Mouse (Mus musculus) left cerebral cortex, adult 11 months (tissue): Measurements from ENCODE around the gene Nap1l4.

Source experiments
- DNase-seq: peaks from one replicate; pipeline ENCODE4 v3.0.0; 2022; ENCODE audit warnings: low spot score

Gene Nap1l4

DNA sequence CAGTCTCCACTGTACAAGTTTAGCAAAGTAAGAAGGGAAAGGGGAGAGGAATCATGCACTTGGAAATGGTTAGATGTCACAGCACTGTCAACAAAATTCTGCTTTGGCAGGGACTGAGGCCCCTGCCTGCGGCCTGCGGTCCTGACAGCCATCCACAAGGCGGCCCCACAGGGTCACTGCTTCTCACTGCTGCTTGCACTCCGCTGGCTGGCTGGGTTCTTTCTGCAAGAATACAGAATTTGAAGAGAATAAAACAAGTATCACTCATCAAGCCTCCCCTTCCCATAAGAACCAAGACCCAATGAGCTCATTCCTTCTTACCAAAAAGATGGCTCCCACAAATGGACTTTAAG, 34.5 kb downstream of the Nap1l4 start:
- DNase-seq = no peak

DNA sequence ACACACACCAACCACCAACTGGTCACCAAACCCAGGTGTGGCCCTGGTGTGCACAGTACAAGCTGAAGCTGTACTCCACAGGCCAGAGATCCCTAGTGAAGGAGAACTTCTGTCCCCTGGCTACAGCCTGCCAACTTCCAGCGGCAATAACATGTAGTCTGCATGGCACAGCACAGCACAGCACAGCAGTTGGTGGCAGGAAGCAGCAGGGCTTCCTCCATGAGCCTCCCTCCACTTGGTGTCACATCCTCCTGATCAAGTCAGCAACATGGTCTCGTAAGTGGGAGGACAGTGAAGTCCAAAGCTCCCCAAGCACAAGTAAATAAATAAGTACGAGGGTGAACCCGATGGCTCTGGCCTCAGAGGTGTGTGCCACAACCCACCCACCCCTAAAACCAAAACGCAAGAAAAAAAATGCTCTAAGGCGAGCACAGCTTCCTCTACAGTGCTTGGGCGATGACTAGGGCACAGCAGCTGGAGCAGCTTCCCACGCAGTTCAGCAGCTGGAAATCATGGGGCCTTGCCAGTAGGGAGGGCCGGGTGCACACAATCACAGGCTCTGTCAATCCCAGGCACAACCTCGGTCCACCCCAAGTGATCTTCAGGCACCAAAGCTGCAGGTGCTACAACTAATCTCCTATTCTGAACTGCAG, 35.0 kb downstream of the Nap1l4 start:
- DNase-seq = no peak

DNA sequence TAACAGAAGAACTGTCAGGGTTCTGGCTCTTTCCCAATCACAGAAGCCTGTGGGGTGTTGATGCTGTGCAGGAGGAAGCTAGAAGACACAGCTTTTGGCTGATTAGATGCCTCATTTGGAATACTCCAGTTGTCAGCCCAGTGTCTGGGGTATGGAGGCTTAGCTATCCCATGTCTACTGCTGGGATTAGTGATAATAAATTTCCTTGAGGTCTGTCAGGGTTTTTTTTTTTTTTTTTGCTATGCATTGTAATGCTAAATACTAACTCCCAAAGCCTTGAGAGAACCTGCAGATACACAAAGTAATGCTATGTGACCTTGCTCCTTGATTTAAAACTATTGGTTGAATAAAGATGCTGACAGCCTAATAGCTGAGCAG, 37.6 kb downstream of the Nap1l4 start:
- no peak for DNase-seq

DNA sequence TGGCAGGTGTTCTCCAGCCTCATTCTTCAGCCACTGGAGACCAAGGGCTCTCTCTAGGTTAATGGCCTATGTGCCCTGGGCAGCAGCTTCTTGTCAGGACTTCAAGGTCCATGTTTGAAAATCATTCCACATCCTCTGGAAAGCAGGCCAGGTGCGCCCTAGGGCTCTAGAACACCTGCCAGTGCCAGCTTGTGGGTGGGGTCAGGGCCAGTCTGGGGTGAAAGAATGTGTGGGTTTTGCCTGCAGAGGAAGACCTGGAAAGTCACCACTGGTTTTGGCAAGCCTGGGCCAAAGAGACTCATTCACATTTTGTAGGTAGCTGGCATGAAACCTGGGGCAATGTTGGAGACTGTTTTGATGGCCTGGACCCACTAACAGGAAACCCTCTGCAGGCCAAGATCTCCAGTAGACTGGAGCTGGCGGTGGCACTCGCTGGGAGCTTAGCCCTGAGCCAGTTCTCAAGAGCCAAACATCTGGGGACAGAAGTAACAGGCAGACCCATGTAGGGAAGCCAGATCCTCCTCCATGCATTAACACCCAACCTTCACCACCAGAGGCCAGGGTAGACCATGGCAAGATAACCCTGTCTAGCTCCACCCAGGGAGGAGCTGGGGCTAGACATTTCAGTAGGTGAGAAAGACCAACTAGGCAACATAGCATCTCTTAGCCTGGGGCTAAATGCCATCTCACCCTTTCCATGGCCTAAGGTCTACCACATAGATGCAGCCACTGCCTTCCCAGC, 38.1 kb downstream of the Nap1l4 start:
- no peak for DNase-seq

DNA sequence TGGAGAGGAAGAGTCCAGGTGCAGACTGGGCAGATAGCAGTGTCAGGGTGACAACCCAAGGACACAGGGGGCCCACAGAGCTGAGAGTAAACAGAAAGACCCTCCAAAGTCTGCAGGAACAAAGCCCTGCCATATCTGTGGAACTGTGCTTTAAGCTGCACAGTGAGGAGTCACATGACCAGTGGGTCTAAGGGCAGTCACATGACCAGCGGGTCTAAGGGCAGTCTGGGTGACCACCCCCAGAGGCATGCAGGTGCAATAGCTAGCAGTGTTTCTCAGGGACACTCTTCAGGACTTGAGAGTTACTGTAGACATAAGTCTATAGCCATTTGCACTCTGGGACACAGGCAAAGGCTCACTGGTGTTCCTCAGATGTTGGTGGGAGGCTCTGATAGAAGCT, 39.3 kb downstream of the Nap1l4 start:
- no peak for DNase-seq

DNA sequence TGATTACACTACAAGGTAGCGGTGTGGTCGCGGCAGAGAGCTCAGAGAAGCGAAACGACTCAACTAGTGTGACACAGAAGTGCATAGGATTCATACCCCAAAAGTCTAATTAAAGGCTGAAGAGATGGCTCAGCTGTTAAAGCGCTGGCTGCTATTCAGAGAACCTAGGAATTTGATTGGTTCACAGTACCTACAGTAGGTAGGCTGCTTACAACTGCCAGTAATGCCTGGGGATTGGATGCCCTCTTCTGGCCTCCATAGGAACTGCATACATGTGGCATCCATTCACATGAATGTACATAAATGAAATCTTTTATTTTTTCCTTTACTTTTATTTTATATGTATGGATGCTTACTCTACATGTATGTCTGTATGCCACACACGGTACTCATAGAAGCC, 42.2 kb downstream of the Nap1l4 start:
- DNase-seq = no peak

DNA sequence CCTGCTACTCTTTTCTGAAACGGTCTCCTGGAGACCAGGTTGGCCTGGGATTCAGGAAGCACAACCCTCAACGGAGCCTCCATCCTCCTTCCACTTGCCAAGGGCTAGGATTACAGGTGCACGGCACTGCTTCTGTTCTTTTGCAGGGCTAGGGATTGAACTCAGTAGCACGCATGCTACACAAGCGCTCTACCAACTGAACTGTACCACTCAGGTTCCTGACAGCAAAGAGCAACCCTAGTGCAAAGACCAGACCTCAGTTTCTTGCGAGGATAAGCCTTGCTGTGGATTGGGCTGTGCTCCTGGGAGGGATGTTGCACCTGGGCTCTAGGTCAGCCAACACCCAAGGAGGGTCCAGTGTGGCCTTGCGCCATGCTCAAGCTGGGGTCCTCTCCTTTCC, 42.6 kb downstream of the Nap1l4 start:
- DNase-seq = no peak

DNA sequence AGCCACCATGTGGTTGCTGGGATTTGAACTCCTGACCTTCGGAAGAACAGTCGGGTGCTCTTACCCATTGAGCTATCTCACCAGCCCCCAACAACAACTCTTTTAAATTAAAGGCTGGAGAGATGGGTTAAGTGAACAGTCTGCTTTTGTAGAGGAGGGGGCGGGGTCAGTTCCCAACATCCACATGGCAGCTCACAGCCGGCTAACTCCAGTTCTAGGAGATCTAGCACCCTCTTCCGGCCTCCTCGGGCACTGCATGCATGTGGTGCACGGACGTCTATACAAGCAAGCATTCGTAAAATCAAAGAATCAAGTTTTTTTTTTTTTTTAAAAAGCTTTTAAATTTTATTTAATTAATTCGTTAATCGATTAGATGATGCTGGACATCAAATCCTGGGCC, 43.1 kb downstream of the Nap1l4 start:
- DNase-seq = no peak

DNA sequence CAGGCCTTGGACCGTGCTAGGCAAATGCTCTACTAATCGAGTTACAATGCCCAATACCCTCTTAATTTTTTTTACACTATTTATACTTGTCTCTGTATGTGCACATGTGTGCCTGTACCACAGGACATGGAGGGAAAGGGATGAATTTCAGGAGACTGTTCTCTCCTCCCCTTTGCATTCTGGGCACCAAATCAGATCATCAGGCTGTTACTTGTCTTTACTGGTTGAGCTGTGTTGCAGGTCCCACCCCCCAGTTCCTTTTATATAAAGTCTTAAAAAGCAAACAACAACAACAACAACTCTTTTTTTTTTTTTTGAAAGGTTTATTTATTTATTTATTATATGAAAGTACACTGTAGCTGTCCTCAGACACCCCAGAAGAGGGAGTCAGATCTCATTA, 43.5 kb downstream of the Nap1l4 start:
- no peak for DNase-seq

DNA sequence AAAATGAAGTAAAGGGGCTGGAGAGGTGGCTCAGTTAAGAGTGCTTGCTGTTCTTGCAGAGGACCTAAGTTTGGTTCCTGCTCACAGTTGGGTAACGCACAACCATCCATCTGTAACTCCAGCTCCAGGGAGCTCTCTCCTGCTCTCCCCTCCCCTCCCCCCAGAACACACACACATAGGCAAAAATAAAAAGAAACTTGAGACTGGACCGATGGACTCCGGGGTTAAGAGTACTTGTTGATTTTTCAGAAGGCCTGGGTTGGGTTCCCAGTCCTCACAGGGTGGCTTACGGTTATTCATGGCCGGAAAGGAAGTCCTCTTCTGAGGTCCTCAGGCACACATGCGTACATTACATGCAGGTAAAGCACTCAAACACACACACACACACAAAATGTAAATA, 45.0 kb downstream of the Nap1l4 start:
- DNase-seq = no peak

DNA sequence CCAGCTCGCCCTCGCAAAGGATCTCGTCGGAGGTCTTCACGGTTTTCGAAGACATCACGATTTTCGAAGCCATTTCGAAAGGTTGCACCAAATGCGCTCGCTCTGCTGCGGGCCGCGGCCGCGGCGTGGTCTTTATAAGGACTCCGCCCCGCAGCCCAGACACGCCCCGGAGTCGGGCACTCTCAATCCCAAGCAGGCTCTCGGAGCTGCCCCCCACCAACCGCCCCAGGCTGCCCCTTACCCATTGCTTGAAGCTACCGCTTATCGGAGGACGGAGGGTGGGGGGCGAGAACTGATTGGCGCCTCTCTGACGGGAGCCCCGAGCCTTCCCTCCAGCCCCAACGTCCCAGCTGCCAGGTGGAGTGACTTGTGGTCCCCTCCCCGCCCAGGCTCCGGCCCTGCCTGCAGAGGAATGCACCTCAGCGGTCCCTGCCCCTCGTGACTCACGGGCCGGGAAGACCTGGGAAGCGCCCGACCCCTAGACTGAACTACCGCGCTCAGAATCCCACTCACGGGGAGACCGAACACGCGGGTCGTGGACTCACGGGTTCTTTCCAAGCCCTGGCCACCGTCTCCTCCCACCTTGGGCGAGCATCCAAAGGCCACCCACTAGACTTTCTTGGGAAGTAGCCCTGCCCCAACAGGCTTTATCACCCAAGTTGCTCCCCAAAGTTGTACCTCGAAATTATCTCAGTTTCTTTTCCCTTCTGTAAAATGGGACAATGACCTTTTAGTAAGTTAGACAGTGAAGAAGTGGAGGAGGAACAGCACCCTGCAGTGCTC, 46.3 kb downstream of the Nap1l4 start, which contains the start of gene Phlda2:
Gene Phlda2 (minus strand): TSS at position 733 of the 783 bp plus-strand sequence.
- DNase-seq = no peak

DNA sequence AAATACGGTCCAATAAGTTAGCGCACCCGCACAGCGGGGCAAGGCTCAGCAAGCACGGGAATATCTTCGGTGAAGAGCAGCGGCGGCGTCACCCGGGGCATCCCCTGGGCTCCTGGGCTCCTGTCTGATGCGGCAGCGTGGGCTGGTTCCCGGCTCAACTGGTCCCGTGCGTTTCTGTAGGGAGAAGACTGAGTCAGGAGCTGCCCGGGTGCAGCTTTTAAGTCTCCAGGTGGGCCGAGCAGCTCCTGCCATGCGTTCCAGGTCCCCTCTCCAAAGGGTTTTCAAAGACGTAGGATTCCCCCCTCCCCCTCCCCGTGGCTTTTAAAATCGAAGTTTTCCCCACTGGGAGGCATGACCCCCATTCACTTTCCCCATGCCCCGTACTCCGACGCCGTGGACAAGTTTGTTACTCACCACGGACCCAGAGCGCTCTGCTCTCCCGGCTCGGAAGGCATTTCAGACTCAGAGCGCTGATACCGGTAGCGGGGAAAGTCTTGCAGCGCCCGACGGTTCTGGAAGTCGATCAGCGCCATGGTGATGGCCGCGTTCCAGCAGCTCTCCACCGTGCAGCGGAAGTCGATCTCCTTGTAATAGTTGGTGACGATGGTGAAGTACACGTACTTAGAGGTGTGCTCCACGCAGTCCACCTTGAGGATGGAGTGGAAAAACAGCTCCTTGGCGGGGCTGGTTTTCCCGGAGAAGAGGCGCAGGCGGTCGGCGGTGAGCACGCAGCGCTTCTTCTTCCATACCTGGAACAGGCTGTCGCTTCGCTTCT, 47.1 kb downstream of the Nap1l4 start:
- no peak for DNase-seq

DNA sequence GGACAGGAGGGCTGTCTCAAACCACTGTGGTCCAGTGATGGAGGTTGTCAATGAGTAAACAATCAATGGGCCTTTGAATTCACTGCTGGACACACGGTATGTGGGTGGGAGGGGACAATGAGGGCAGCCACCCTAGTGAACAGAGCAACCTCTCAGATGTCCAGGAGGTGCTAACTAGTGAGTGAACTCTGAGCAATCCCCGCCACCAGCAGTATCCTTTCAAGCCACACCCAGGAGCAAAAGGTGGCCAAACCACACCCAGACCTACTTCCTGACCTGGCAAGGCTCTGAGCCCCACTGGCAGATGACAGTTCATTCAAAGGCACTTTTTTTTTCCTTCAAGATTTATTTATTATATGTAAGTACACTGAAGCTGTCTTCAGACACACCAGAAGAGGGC, 48.0 kb downstream of the Nap1l4 start:
- DNase-seq = no peak

DNA sequence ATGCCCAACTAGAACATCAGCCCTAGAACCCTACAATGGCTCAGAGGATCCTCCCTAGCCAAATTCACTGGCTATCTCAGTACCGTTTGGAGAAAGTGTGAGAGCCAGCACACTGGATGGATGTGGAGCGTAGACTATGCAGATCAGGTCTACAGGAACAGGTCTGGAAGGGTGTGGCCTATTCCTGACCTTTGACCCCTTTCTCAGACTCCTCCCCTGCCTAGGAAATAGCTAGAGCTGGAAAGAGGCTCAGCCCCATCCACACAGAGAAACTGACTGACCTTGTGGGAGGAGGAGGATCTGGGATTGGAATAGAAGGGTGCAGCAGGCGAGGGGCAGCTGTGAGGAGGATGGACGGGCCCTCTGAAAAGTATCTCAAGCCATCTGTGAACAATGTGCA, 50.3 kb downstream of the Nap1l4 start:
- no peak for DNase-seq

DNA sequence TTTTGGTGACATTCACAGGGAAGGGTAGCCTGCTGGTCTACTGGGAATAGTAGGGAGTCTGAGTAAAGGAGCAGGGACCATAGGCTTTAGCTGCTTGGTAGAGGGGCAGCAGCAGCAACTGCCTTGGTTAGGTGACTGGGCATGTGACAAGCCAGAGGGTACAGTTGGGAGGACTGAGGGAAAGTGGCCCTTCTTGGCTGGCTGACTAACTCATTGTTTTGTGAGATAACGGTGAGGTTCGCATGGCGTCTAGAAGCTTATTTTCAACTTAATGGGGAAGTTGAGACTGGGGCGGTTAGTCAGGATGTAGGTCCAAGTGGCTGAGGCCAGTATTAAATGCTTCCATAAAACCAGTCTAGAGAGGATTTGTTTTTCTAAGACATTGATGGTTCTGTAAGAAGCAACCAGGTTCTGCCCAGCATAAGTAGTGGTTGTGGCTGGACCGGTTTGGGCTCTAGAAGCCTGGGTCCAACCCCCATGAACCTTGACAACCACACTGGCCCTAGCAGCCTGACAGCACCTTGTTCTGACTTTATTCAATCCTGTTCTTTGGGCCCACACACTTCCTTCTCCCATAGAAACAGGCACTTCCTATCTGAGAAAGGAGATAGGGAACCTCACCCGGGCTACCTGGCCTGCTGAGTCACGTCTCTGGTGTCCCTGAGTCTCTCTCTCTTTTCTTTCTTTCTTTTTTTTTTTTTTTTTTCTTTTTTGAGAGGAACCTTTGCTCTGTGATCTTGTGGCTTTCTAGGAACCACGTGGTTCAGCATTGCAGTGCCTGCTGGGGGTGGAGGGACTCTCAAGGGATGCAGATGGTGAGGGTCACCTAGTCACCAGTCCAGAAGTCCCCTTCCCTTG, 53.6 kb downstream of the Nap1l4 start:
- DNase-seq = no peak

DNA sequence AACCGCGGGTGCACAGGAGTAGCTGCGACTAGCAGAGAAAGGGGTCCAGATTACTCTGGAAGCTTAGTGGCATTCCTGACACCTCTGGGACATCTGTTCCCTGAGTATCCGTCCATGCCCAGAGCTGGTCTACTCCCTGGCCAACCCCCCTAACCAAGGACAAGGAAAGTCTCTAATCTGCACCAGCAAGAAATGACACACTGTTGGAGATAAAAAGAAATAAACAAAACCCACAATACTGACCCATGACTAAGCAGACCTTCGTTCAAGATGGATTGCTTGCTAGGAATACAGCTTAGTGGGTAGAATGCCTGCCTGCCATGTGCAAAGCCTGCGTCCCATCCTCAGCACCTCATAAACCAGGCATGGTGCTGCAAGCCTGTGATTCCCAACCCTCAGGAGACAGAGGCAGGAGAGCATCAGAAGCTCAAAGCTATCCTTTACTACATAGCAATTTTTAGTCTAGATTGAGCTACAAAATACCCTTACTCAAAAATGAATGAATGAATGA, 55.2 kb downstream of the Nap1l4 start:
- no peak for DNase-seq

DNA sequence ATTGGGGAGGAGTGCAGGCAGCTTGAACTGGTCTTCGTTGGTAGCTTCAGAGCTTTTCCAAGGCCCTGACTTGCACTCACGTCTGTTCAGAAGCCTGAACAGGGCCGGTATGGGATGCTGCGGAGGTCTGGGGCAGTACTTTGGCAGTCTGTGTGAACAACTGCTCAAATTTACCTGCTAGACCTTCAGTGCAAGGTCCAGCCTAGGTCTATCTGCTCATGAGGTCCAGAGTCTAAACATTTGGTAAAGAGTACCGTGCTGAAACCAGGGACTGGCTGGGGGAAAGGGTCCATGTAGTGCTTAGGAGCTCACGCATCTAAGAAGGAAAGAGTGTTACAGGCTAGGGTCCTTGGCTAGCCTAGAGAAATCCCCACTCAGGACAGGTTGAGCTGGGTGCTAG, 59.2 kb downstream of the Nap1l4 start:
- DNase-seq = no peak

DNA sequence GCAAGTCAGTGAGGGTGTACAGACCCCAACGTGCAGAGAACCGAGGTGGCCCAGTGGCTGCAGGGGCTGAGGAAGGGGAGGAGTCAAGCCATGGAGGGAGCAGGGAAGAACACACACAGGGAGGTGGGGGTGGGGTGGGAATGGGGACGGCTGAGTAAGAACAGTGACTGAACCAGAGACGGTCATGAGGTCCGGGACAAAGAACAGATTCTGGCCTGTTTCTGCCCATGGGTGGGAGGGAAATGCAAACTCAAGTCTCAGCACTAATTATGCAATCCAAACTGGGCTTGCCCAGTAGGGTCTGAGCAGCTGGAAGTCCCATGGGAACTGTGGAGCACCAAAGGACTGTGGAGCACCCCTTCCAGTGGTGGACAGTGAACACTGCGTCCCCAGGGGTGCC, 66.4 kb downstream of the Nap1l4 start:
- DNase-seq = no peak

DNA sequence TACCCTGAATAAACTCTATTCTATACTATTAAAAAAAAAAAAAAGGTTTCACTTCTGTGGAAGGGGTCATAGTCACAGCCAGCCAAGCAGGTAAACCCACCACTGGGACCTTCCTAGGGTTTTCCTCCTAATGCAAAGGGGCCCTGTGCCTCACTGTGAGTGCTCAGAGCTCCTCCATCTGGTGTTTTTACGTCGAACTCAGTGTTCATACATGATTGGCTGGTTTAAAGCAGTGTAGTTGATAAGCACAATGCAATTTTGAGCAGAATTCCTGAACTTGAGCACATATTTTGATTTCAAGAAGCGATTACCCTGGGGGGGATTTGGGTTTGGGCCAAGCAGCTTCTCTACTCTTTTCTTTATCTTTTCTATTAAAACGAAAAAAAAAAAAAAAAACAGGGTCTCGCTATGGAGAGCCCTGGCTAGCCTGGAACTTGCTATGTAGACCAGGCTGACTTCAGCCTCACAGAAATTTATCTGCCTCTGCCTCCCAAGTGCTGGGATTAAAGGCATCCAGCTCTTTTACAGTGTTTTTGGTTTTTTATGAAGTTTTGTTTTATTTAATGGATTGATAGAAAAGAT, 67.0 kb downstream of the Nap1l4 start:
- DNase-seq = no peak

DNA sequence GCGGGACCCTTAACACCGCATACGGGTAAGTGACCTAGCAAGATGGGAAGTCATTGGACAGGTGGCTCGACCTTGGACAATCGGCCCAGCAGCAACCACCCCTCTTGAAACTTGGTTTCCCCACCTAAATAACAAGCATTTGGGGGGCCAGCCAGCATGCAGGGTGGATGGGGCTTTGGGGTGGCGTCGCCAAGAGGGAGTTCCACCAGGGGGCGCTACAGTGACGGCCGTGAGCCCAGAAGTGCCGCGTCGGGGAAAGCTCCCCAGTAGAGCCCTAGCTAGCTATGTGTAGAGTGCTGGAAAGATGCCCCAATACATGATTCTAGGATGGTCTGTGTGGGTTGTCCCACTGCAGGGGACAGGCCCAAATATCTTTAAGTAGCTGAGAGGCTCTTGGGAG, 68.4 kb downstream of the Nap1l4 start:
- no peak for DNase-seq

DNA sequence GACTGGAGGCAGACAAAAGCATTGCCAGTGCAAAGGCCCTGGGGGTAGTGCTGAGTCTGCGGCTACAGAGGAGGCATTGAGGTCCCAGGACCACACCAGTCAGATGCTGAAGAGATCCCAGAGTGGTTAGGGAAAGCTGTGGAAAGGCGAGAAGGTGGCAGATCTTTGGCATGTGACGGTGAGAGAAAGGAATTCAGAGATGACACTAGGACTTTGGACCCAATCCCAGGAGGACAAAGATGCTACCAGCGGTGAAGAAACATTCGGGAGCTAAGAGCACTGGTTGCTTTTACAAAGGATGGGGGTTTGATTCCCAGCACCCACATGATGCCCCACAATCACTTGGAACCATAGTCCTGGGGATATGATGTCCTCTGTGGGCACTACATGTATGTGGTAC, 71.1 kb downstream of the Nap1l4 start:
- DNase-seq = no peak
